Mouse (Mus musculus): ENCODE measurements at regions not wholly inside any gene's neighbourhood (a gene's known extent, or its start where the extent isn't known, plus 50 kb on each side); places are given as distances from the start of the nearest gene placed in this dataset.

GRCm38 (mm10) chr13:70199087-70199486, 396.9 kb downstream of the Med10 start:
- TF ChIP-seq CTCF (conservative IDR thresholded peaks at IDR 0.05; ENCODE audit: insufficient read depth, insufficient read length, low read depth, low read length) (no peak), POLR2A (IDR thresholded peaks at IDR 0.05; ENCODE audit: low read depth, low read length) (no peak)

All from kidney, adult 2 months (tissue).